Mouse (Mus musculus): ENCODE data around the gene Kif26a.

DNA sequence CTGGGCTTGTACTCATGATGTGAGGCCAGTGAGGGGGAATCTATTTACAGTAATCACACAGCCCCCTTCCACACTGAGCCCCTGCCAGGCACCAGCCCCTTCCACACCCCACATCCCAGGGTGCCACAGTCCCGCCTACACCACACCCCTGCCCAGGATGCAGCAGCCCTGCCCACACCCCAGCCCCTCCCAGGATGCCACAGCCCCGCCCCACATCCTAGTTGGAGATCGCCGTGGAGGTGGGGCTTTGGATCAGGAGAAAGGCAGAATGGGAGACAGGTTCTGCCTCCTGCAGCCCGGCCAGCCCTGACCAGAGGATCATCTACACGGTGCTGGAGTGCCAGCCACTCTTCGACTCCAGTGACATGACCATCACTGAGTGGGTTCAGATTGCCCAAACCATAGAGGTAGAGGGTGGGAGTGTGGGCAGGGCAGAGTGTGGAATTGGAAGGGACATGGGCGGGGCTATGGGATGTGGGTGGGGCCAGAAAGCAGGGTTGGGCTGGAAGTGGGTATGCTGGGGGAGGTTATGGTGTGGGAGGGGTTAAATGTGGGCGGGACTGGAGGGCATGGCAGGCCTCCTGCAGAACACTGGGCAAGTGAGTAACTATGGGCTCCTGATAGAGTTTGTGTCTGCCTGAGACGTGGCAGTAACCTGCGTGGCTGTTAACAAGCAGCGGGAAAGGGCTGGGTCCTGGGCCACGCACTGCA lies 33.2 kb upstream of the Kif26a start:
- TF ChIP-seq EP300 (IDR thresholded peaks at IDR 0.05; ENCODE audit: low read depth) (no peak), CTCF (IDR thresholded peaks at IDR 0.05; ENCODE audit: low read depth) (no peak)
